Mouse (Mus musculus): ENCODE measurements around the gene Fam71e2.

DNA sequence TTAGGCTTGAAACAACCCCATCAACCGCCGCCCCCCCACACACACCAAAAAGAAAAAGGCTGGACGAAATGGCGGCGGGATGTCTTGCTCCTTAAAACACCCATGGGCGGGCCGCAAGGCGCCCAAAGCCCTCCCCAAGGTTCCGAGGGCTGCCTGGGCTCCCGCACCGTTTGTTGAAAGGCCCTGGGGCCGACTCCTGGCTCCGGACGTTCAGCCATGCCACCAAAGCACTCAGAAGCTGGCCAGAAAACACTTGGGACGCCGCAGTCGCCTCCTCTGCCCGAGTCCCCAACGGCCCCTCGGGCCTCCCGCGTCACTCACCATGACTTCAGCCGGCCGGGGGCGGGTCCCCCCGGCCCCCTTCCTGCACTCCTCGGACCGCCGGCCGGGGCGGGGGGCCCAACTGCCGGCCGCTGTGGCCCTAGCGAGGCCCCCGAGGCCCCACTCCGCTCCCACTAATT, 40.8 kb upstream of the Fam71e2 start:
- TF ChIP-seq CTCF (IDR thresholded peaks at IDR 0.05; ENCODE audit: extremely low read depth, insufficient read depth, insufficient read length, insufficient replicate concordance) (no peak), POLR2A (IDR thresholded peaks at IDR 0.05; ENCODE audit: low read depth, low read length) (no peak)
